Mouse (Mus musculus): ENCODE results near the gene H2-Q6.
"Not testable (repeated sequence)": the region's sequence is repeated elsewhere in the genome, so short reads cannot be mapped to it uniquely, and the experiment has no call there.

DNA sequence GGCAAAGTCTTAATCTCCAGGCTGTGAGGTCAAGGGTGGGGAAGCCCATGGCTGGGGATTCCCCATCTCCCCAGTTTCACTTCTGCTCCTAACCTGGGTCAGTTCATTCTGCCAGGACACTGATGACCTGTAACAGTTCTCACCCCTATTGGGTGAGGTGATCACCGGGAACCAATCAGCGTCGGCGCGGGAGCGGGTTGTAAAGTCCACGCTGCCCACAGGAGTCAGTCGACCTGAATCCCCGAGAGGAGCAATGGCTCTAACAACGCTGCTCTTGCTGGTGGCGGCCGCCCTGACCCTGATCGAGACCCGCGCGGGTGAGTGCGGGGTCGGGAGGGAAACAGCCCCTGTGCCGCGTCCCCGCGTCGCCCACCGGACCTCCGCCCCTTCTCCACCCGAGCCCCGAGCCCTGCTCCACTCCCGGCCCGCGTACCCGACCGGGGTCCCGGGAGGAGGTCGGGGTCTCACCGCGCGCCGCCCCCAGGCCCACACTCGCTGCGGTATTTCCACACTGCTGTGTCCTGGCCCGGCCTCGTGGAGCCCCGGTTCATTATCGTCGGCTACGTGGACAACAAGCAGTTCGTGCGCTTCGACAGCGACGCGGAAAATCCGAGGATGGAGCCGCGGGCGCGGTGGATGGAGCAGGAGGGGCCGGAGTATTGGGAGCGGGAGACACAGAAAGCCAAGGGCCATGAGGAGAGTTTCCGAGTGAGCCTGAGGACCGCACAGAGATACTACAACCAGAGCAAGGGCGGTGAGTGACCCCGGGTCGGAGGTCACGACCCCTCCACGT, at the start of gene H2-Q6:
- not testable (repeated sequence) for TF ChIP-seq CTCF, EP300 (IDR thresholded peaks at IDR 0.05)
